Mouse (Mus musculus) spleen, postnatal 10 days (tissue): ENCODE data around the gene Crcp.

ENCODE experiments used
- DNase-seq, 2 experiments: peaks; one replicate each; pipeline ENCODE4 v3.0.0; 2021 to 2022; ENCODE audit warnings: low spot score in 2 of 2

The Crcp gene

DNA sequence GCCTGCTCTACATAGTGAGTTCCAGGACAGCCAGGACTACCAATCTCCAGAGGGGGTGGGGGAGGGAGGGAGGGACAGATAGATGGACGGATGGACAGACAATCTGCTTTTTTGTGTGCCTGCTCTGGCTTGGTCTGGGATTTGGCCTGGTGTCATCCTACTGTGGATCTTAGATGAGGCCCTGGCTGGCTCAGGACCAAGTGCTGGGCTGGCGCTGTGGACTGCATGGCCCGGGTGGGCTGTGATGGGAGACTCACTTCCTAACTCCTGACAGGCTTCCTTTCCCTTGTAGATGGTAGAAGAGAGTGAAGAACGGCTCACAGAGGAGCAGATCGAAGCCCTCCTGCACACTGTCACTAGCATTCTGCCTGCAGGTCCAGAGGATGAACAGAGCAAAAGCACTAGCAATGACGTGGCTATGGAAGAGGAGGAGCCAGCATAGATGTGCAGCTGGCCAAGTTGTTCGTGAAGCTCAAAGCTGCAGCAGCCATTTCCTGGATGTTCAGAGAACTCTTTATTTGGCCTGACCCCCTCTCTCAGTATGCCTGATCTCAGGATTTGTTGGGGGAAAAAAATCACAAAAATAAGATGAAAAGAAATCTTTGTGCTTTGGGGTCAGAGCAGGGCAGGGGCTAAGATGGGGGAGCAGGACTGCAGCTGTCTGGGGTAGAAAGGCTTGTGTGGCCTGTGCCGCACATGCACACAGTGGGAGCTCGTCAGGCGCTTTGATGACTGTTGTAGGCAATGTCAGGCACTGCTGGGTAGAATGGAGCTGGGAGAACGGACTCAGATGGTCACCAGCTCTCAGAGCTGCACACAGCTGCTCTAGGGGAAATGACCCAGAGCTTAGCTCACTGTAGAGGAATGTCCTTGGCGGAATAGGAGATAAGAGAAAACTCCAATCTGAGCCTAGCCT is 30.6 kb downstream of the Crcp start:
- DNase-seq, result no peak

DNA sequence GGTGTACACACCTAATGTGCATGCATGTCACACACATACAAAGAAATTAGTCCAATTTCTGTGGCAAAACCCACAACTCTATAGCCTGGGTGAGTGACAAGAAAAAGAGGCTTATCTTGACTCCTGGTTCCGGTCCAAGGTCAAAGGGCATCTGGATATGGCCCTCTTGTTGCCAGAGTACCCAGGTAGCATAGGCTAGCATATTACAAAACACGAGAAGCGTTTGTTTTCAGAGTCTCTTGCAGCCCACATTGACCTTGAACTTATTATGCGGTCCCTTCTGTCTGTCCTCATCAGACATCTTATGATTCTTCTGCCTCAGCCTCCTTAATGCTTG is 31.2 kb downstream of the Crcp start:
- no peak for DNase-seq

DNA sequence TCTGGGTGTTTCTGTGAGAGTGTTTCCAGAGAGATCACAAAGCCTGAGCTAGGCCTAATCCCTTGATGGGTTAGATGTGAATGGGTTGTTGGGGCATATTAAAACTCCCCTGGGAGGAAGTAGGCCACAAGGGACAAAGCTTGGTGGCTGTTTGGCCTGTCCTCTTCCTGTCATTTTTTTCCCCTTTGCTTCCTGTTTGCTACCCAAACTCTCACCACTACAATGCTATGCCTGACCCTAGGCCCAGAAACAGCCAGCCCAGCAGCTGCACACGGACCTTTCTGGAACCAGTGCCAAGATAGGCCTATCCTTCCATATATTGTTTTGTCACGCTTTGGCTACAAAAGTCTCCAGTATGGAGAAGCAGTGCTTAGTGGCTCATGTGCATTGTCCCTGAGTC is 33.0 kb downstream of the Crcp start:
- DNase-seq, result peak in 1 of 2 experiments; percentile 35

DNA sequence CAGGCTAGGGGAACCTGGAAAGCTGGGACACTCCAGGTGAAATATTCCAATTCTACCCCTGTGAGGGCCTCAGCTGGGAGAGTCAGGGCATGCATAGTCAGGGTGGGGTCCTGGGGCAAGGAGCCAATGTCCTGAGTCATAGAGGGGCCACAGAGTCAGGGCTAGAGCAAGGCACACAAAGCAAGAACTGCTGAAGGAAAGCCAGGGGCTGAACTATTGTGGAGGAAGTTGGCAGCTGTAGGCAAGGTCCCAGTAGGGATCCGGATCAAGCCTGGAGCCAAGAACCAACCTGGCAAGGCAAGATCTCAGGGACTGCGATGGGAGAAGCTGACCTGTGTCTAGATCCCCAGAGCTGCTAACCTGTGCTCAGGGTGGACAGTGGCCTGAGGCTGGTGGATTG is 34.7 kb downstream of the Crcp start:
- DNase-seq, result no peak

DNA sequence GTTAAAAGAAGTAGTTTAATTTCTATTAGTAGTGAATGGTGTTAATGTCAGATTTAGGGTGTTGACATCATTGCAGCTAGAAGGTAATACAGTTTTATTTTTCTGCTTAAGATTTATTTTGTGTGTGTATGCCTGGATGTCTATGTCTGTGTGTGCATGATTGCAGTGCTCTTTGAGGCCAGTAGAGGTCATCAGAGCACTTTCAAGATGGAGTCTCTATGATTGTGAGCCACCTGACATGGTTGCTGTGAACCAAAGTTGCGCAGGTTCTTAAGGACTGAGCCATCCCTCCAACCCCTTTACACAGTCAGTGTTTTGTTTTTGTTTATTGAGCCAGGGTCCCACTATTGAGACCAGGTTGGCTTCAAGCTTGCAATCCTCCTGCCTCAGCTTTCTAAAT is 36.5 kb downstream of the Crcp start:
- DNase-seq, result peak in 1 of 2 experiments; percentile 45

DNA sequence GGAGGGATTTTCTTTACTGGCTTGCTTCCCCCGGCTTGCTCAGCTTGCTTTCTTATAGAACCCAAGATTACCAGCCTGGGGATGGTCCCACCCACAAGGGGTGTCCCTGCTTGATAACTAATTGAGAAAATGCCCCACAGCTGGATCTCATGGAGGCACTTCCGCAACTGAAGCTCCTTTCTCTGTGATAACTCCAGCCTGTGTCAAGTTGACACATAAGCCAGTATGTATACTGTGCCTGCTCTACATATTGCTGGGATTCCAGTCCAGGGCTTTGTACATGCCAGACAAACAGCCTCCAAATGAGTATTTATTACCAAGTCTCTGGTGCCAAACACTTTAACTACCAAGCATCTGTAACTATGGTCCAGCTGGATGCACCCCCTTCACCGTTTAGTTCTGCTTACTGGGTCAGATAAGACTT is 38.8 kb downstream of the Crcp start:
- DNase-seq, result no peak

DNA sequence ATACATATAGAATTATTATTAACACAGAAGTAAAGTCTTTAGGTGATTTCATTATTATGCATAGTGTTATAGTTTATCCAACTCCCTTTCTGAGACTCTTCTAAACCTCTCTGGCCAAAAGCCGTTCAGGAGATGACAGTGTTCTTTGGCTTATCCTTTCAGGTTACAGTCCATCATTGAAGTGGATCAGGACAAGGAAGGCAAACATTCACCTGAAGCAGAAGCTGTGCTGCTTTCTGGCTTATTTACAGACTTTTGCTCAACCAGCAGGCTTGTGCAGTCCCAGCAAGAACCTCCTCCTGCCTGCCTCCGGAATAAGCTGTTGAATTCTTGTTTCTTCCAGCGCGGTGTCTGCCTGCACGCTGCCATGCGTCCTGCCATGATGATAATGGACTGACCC is 43.9 kb downstream of the Crcp start, which contains the start of gene Tpst1:
Tpst1 (plus strand) TSS at position 301 of the 400 bp plus-strand sequence.
- no peak for DNase-seq

DNA sequence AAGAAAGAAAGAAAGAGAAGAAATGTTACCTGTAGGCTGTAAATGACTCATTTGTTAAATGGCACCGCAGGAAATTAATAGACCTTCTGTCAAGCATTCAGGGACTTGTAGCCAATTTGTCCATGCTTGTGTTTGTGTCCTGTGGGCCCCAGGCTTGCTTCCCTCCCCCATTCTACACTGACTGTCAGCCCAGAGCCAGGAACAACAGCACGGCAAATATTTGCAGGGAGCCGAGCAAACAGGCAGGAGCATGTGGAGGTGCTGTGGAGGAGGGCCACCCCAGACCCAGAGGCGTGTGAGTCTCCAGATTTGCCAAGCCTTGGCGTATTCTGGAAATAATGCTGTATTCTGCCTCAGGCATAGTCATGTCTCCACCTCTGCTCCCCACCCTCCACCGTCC is 45.4 kb downstream of the Crcp start:
- no peak for DNase-seq

DNA sequence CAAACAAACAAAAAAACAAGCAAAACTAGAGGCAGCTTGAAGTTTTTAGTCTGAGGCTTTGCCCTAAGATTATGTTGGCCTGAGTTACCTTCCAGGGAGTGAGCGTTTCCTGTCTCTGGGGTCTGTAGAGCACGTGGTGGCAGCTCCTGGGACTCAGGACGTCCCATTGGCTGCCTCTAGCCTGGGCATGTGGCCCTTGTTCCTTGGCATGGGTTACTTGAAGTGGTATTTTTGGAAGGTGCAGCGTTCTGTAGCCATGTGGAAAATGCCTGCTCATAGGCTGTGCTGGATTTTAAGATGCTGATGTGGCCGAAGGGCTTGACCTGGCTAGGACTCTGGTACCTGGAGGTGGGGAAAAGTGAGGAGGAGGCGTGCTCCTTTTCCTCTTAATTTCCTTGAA is 47.3 kb downstream of the Crcp start:
- no peak for DNase-seq

DNA sequence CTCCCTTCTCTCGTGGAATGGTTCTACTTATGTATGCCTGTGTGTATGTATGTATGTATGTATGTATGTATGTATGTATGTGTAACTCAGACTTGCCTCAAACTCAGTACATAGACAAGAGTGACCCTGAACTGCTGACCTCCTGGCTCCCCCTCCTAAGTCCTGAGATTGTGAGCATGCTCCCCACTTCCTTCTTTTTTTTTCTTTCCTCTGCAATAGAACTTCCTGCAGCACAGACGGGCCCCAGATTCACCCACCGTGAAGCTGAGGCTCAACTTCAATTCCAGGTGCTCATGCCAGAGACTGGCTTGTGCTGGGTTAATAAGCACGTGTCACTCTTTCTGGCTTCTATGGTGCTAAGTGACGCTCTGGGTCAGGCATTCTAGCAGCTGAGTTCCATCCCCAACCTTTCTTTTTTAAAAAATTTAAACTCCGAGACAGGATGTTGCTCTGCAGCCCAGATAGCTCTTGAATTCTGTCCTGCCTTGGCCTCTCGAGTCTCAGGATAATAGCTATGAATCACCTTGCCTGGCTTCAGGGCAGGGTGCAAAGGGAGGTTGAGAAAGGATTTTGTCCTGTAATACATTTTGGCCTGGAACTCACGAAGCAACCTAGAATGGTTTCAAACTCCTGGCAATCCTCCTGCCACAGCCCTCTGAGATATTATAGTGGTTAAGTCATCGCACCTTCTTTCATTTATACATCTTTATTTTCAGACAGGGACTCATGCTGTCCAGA is 49.2 kb downstream of the Crcp start:
- DNase-seq, result no peak

DNA sequence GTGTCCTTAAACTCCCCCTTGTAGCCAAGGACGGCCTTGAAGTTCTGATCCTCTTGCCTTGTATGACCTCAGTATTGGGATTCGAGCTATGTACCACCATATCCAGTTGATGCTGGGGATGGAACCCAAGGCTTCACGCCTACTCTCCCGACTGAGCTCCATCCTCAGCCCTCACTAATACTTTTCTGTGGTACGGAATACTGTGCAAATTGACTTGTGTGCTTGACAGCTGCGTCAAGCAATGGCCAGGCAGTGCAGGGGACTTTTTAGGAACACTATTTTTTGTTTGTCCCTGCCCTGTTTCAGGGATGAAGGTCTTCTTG is 49.7 kb downstream of the Crcp start:
- DNase-seq, result no peak

DNA sequence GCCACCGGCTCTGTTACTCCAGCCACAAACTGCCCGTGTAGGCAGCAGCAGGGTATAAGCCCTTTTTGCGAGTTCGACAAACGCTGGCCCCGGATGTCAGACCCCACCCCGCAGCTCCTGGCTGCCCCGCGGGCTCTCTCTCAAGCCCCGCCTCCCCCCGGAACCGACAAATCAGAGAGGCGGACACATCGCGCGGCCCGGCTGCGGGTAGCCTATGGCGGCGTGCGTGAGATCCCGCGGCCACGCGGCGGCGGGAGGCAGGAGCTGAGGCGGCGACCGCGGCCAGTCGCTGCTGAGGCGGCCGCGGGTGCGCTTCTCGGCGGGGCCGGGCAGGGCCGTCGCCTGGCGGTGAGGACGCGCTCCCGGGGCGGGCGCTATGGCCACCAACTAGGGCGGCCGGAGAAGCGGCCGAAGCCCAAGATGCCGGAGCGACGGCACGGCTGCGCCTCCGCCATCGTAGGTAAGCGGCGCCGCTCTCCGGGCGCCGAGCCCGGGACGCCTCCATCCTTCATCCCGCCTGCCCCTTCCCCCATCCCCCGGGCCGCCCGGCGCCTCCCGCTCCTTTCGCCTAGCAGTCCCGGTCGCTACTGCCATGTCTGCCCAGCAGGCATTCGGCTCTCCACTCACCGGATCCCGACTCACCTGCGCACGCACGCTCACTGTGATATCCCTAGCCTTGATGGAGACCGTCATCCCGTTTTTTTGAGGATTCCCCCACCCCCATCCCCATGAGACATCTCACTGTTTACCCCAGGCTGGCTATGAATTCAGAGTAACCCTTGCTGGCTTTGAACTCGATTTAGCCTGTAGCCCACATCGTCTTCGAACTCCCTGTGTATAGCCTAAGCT is 50.3 kb downstream of the Crcp start:
- DNase-seq, result peak; percentile 93 to 94

DNA sequence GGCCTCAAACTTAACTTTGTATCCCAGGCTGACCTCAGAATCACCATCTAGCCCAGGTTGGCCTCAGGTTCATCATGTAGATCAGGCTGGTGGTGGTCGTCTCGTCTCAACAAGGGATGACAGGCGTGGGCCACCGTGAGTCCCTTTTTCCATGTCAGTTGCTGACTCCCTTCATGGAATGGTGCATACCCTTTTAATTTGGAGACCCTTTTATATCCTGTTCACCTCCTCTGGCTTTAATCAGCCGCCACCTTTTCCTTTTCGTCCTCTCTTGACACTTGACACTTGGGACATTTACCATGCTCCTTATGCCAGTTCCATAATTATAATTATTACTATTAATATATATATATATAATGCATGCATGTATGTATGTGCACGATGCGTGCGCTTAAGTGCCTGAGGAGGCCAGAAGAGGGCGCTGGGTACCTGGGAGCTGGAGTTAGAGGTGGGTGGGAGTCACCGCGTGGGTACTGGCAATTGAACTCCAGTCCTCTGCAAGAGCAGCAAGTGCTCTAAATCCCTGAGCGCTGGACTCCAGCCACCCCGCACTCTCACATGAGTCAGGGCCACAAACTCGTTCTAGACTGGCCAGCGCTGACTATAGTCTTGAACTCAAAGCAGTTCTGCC is 51.1 kb downstream of the Crcp start:
- peak in 1 of 2 experiments; percentile 39 for DNase-seq

DNA sequence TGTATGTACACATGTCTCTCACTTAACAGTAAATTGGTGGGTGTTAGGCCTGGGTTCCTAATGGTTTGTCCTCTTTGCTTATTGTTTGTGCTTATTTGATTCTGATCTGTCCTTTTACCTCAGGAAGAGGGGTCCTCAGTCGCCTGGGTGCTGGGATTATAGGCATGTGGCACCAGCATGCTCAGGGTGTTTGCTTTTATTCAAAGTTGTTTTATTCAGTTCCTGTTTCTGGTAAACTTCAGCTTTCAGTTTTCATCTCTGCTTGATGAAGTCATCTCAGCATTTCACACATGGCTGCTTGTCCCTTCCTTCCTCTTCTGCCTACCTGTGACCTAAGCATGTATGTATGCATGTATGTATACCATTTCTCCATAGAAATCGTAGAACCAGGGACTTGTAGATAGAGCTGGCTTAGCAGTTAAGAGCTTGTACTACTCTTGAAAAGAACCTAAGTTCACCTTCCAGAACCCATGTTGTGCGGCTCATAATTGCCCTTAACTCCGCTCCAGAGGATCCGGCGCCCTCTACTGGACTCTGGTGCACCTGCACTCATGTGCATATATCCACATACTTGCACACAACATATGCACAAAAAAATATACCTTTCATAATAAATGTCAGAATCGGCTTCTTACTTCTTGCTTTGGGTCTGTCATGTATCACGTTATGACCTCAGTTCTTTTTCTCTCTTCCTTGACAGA is 52.2 kb downstream of the Crcp start:
- peak; percentile 26 to 60 for DNase-seq

DNA sequence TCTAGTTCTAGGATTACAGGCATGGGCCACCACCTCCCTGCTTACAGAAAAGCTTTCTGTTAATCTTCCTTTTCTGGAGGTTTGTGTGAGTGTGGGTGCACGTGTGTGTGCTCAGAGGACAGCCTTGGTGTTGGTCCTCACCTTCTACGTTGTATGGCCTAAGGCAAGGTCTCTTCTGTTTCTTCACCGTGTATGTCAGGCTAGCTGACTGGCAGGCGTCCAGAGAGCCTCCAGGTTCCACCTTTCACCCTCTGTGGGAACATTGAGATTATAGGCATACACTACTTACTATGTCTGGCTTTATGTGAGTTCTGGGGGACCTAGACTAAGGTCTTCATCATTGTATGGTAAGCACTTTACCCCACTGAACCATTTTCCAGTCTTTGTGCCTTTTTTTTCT is 53.3 kb downstream of the Crcp start:
- no peak for DNase-seq

DNA sequence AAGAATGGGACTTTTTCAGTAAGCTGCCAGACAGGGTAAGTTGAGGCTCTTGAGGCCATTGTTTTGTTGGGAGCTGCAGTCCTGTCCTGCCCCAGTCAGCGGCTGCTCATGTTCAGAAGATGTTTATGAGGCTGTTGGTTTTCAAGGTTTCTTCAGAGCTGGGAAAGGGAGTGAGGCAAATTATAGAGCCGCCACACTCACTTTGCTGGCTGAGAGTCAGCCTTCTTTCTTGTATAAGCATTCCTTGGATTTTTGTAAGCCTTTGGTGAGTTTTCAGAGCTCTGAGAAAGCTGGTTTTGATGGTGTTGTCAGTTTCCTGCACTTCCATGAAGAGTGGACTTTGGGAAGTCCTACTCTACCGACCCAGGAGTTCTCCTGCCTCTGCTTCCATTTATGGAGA is 55.2 kb downstream of the Crcp start:
- DNase-seq, result no peak

DNA sequence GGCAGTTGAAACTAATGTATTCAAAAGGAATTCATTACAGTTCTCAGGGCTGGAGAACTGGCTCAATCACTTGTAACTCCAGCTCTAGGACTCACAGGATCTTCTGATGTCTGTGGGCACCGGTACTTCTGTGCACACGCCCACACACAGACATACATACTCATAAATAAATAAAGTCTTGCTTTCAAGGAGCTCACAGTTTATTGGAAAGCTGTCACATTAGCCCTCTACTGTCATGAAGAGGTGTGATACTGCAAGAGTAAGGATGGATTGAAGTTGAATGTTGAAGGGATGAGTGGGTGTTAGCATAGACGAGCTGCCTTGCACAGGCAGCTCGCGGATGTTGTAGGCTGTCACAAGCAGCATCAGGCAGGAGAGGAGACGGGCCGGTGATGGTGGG is 58.9 kb downstream of the Crcp start:
- no peak for DNase-seq

DNA sequence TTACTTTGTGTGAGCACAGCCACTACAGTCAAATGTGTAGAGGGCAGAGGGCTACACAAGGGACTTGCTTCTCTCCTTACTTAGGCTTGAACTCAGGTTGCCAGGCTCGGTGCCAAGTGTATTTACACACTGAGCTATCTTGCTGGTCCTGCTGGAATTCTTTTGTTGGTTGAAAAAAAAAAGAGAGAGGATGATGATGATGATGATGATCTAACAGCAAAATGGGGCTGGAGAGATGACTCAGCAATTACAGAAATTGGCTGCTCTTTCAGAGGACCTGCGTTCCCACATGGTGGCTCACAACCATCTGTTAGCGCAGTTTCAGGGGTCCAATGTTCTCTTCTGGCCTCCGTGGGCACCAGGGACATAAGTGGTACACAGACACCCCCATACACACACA is 59.5 kb downstream of the Crcp start:
- DNase-seq, result no peak

DNA sequence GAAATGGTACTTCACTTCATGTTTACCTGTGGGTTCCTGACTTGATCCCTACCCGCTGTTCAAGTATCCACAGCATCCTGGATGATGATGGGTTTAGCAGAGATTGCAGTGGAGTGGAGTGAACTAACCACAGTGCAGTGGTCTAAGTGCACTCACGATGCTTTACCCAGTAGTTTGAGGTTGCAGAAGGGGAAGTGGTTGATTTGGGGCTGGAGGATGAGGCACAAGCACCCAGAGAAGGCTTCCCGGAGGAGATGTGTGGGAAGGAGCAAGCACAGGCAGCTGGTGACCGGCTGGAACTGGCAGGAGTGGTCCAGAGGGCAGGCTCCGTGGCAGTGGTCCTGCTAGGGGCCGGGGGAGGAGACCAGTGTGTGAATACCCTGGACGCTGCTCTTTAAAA is 60.1 kb downstream of the Crcp start:
- DNase-seq, result no peak

DNA sequence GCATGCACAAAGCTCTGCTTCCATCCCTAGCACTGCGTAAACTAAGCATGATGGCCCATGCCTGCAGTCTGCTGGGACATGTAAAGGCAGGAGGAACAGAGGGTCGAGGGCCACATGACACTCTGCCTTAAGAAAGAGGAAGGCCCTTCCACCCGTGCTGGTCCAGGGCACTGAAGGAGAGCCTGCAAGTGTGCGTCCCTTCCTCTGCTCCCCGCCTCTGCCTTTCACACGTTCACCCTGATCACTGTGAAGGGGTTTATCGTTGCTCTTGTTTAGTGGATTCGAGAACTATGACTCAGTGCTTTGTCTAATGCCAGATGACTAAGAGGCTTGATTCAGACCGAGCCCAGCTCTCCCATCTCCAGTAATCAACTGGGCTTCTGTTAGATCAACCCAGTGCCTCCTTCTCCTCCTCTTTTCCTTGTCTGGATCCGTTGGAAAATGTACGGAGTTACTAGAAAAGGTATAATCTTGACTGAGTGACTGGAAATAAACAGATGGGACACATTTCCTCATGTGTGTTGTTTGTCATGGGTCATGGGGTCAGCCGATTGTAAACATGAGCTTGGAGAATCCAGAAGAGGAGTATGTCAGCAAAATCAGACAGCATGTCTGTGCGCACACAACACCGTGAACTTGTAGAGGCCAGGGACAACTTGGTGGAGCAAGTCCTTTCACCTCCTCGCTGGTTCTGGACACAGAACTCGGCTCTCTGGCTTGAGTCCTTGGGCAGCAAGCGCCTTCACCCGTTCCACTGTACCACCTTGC is 60.7 kb downstream of the Crcp start:
- peak in 1 of 2 experiments; percentile 33 for DNase-seq
